Mouse (Mus musculus) liver, adult 2 months (tissue): ENCODE measurements around the gene Phlda1. TPM values are rescaled to one million over a fixed set of nuclear protein-coding genes. Genes with fewer than 3 reads are reported as not detected.
A peak's percentile ranks its signal among the peaks of the same experiment; 100 is the strongest.

Experiments
- DNase-seq: peaks from one replicate; pipeline ENCODE4 v3.0.0-alpha.2; 2011; ENCODE audit warnings: low read depth, low spot score; ENCODE audit errors: extremely low read depth
- H3K27ac ChIP-seq: fragments of 200-500 bp; replicated peaks from 2 replicates; pipeline ENCODE4 v1.5.1; 2012; ENCODE audit warnings: low read depth, mild to moderate bottlenecking, control low read depth, inconsistent platforms, low read length; ENCODE audit not compliant: insufficient read depth
- H3K27me3 ChIP-seq: fragments of 200-500 bp; 2 replicates; pipeline ENCODE4 v1.6.1; 2012; ENCODE audit warnings: mild to moderate bottlenecking, moderate library complexity, low read length, inconsistent platforms; ENCODE audit not compliant: control insufficient read depth, insufficient read depth
- H3K36me3 ChIP-seq: fragments of 200-500 bp; 2 replicates; pipeline ENCODE4 v1.6.1; 2012; ENCODE audit warnings: low read length, inconsistent platforms; ENCODE audit not compliant: control insufficient read depth, insufficient read depth
- H3K4me1 ChIP-seq: fragments of 200-500 bp; 2 replicates; pipeline ENCODE4 v1.6.1; 2011; ENCODE audit warnings: low read length; ENCODE audit not compliant: control insufficient read depth, insufficient read depth
- H3K4me3 ChIP-seq: fragments of 200-500 bp; 2 replicates; pipeline ENCODE4 v1.5.1; 2011; ENCODE audit warnings: low read depth, mild to moderate bottlenecking, control low read depth, low read length, moderate library complexity; ENCODE audit not compliant: insufficient read depth
- H3K79me2 ChIP-seq: fragments of 200-500 bp; 2 replicates; pipeline ENCODE4 v1.6.1; 2012; ENCODE audit warnings: inconsistent platforms, mild to moderate bottlenecking, low read length, moderate library complexity; ENCODE audit not compliant: control insufficient read depth, insufficient read depth
- H3K9ac ChIP-seq: fragments of 200-500 bp; 2 replicates; pipeline ENCODE4 v1.6.1; 2012; ENCODE audit warnings: low read depth, mild to moderate bottlenecking, control low read depth, inconsistent platforms, low read length
- CTCF ChIP-seq: fragments of 200-500 bp; IDR thresholded peaks from 2 replicates; pipeline ENCODE4 v1.5.1; 2011; ENCODE audit warnings: low read depth, low read length, control low read depth
- POLR2A ChIP-seq: fragments of 200-500 bp; IDR thresholded peaks from 2 replicates; pipeline ENCODE4 v1.6.1; 2011; ENCODE audit warnings: low read length, control low read depth; ENCODE audit not compliant: insufficient read depth; ENCODE audit errors: extremely low read depth
- WGBS: fragments of 180-500 bp; shearing (Covaris S2); methylation state at CpG from one replicate; pipeline ENCODE4 v1.1.7; 2018; 5-methylcytosine and 5-hydroxymethylcytosine counted together
- polyA plus RNA-seq: library from polyadenylated mRNA; depleted of rRNA; stranded (reverse); fragments of >200 nt; gene quantifications from 2 replicates; pipeline ENCODE4 v1.2.3, GENCODE M21; 2012
- total RNA-seq: library from RNA; depleted of rRNA; stranded (reverse); fragments of >200 nt; gene quantifications from 2 replicates; pipeline ENCODE4 v1.2.3, GENCODE M21; 2014

The Phlda1 gene
- total and polyA plus RNA-seq, 2 experiments = 11.2 to 51.0 TPM

GRCm38 (mm10) chr10:111465409-111465808, 40.7 kb upstream of the Phlda1 start:
- no peak overlapping the region for H3K4me3 ChIP-seq
- no peaks in the 10 kb centered on the region for H3K4me1 ChIP-seq
- H3K79me2 ChIP-seq = no peaks in the 10 kb centered on the region
- H3K27me3 ChIP-seq = no peaks in the 10 kb centered on the region
- no peak overlapping the region for H3K9ac ChIP-seq
- H3K36me3 ChIP-seq = no peaks in the 10 kb centered on the region
- no peak overlapping the region for H3K27ac ChIP-seq
- 77% methylated on average over 2 of the region's 2 CpGs for WGBS
- DNase-seq = no peak
- TF ChIP-seq CTCF (no peak), POLR2A (no peak)

GRCm38 (mm10) chr10:111471166-111471565, 34.9 kb upstream of the Phlda1 start:
- peaks cover 3% of the 10 kb centered on the region; the same call in 1 of the 2 replicates for H3K4me1 ChIP-seq
- peak; percentile 50 for DNase-seq
- no peaks in the 10 kb centered on the region for H3K36me3 ChIP-seq
- no peaks in the 10 kb centered on the region for H3K27me3 ChIP-seq
- no peak overlapping the region for H3K4me3 ChIP-seq
- no peak overlapping the region for H3K27ac ChIP-seq
- peaks cover 10% of the 10 kb centered on the region for H3K79me2 ChIP-seq
- TF ChIP-seq CTCF (no peak), POLR2A (no peak)
- 61% methylated on average over 9 of the region's 9 CpGs for WGBS
- no peak overlapping the region for H3K9ac ChIP-seq

DNA sequence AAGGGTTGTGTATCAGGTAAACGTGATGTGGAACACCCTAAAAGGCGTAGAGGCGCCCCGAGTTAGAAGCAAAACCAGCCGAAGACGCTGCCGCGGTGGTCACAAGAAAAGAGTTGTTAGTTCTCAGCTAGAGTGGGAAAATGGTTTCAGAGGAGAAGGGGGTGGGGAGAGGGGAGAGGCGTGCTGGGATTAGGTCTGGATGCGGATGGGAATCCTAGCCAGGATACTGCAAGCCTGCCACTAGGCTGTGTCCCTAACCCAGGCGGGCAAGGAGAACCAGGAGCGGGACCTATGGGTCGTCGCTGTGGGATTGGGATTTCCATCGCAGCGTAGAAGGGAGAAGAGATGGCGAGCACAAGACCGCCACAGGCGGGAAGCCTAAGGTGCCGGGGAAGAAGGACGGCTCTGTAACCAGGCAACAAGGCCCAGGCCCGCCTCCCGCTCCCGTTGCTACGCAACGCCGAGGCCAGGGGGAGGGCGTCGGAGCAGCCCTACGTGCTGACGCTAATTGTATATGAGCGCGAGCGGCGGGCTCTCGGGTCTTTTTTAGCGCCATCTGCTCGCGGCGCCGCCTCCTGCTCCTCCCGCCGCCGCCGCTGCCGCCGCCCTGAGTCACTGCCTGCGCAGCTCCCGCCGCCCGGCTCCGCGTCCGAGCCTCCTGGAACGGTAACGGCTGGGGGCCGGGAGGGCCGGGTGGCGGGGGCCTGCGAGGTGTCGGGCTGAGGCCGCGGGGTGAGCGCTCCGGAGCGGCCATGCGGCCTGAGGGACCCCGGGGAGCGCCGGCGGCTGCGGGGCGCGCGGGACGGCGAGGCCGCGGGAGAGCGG, 33.2 kb upstream of the Phlda1 start, which contains the start of gene Nap1l1:
TSS of gene Nap1l1 (plus strand) at position 538 of the 825 bp plus-strand sequence.
- Histone ChIP-seq H3K4me3 (peak within 1 kb of the TSS; percentile 88), H3K9ac (peak within 1 kb of the TSS; percentile 93), H3K4me1 (peaks cover 6% of the 10 kb centered on the region; the same call in 1 of the 2 replicates), H3K79me2 (peaks cover 14% of the 10 kb centered on the region), H3K36me3 (no peaks in the 10 kb centered on the region), H3K27ac (no peak within 1 kb of the TSS), H3K27me3 (no peaks in the 10 kb centered on the region)
- no peak for TF ChIP-seq CTCF
- TF ChIP-seq POLR2A = 0 out of 2 replicates have a peak, but pooled peaks have one; percentile 23
- WGBS = 3% methylated on average over 65 of the region's 80 CpGs
- DNase-seq = peak; percentile 77

DNA sequence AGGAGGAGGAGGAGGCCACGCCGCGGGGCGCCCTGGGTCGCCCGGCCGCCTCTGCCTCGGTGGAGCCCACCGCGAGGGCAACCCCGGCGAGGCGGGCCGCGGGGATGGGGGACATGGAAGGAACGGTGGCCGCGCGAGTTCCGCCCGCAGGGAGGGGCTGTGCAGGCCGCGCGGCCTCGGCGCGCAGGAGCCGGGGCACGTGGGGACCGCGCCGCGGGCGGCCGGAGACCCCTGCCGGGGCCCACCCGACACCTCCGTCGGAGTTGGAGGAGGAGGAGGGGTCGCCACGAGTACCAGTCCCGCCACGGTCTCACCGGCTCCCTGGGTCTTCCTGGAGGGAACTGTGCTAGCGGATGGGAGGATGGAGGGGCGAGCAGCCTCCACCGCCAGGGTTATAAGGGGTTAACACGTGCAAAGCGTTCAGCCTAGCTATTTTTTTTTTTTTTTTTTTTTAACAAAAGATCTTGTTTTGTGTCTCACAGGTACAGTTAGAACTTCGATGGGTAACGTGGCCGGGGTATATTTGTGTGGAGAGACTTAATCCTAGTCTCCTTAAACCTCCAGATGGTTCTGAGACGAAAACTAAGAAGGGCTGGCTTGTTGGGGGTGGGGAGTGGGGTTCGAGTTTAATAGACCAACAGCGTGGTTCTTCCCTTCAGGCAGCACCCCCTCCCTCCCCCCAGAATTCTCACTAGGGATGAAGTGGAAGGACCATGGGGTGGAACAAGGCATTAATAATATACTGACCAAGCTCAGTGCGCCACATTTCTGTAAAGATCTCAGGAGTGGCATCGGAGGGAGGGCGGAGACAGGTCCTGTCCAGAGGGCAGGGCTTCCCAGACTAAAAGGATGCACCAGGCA, 32.3 kb upstream of the Phlda1 start:
- WGBS = 2% methylated on average over 55 of the region's 58 CpGs
- no peak overlapping the region for H3K27ac ChIP-seq
- no peaks in the 10 kb centered on the region for H3K36me3 ChIP-seq
- peaks cover 18% of the 10 kb centered on the region for H3K79me2 ChIP-seq
- peak overlapping the region; percentile 88 for H3K4me3 ChIP-seq
- H3K27me3 ChIP-seq = no peaks in the 10 kb centered on the region
- peaks cover 6% of the 10 kb centered on the region; the same call in 1 of the 2 replicates for H3K4me1 ChIP-seq
- peak overlapping the region; percentile 93 for H3K9ac ChIP-seq
- no peak for DNase-seq
- TF ChIP-seq POLR2A = no peak
- TF ChIP-seq CTCF = no peak

- Histone ChIP-seq H3K27me3 (no peaks in the 10 kb centered on the region), H3K36me3 (no peaks in the 10 kb centered on the region), H3K4me1 (peaks cover 6% of the 10 kb centered on the region; the same call in 1 of the 2 replicates), H3K4me3 (no peak overlapping the region), H3K79me2 (peaks cover 24% of the 10 kb centered on the region), H3K27ac (no peak overlapping the region), H3K9ac (no peak overlapping the region)
- DNase-seq = no peak
- TF ChIP-seq POLR2A = no peak
- no peak for TF ChIP-seq CTCF
- WGBS = 89% methylated on average over 4 of the region's 4 CpGs
These were observed 29.8 kb upstream of the Phlda1 start for GRCm38 (mm10) chr10:111476301-111476700.
